Mouse (Mus musculus): ENCODE data around the gene R3hcc1l.

The R3hcc1l gene

GRCm38 (mm10) chr19:42518620-42519310, at the start of gene R3hcc1l:
Gene R3hcc1l (plus strand): TSS chr19:42518759.
- DNase-seq (ENCODE audit: low read depth, low spot score): peak; percentile 85

GRCm38 (mm10) chr19:42471571-42471970, 47.0 kb upstream of the R3hcc1l start:
- no peak for DNase-seq (ENCODE audit: low read depth, low spot score)

GRCm38 (mm10) chr19:42472831-42473230, 45.7 kb upstream of the R3hcc1l start:
- no peak for DNase-seq (ENCODE audit: low read depth, low spot score)

DNA sequence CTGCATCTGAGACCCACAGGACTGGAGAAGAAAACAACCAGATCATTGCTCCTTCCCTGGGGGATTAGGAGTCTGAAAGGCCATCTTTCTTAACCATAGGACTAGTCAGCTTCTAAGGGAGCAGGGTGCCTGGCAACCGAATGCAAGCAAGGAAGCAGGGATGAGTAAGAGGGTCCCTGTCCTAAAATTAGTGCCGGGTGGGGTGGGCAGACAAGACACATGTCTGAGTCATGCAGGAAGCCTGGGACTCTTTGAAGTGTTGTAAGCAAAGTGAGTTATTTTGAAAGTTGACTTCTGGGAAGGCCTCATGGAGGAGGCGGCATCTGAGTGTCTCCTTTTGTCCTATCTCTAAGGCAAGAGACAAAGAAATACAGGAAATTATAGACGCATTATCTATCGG, 40.8 kb upstream of the R3hcc1l start:
- peak; percentile 46 for DNase-seq (ENCODE audit: low read depth, low spot score)

GRCm38 (mm10) chr19:42478303-42478702, 40.3 kb upstream of the R3hcc1l start:
- no peak for DNase-seq (ENCODE audit: low read depth, low spot score)

DNA sequence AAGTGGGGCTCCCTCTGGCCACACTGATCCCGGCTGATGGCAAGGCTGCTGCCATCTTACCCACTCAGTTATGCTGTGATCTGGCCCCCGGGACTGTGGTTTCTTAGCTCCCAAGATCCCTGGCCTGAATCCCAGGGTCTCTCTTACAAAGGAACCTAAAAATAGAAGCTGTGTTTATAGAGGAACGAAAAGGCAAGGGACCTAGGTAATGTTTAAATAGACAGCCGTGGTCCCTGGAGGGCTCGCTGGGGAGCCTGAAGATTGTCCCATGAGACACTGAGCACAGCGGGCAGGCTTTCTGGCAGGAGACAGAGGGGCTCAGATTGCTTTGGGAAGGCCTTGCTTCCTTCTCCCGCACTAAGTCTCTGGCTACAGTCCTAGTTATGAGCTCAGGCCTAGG, 33.1 kb upstream of the R3hcc1l start:
- DNase-seq (ENCODE audit: low read depth, low spot score): no peak

- no peak for DNase-seq (ENCODE audit: low read depth, low spot score)
These were observed 31.3 kb upstream of the R3hcc1l start for GRCm38 (mm10) chr19:42487261-42487660.

GRCm38 (mm10) chr19:42493257-42493917, 25.2 kb upstream of the R3hcc1l start:
- DNase-seq (ENCODE audit: low read depth, low spot score): peak; percentile 50

- DNase-seq (ENCODE audit: low read depth, low spot score): no peak
These were observed 14.4 kb upstream of the R3hcc1l start for GRCm38 (mm10) chr19:42504156-42504555.

- DNase-seq (ENCODE audit: low read depth, low spot score): no peak
These were observed 8.9 kb upstream of the R3hcc1l start for GRCm38 (mm10) chr19:42509625-42510024.

GRCm38 (mm10) chr19:42510276-42511171, 8.0 kb upstream of the R3hcc1l start:
- DNase-seq (ENCODE audit: low read depth, low spot score): no peak

DNA sequence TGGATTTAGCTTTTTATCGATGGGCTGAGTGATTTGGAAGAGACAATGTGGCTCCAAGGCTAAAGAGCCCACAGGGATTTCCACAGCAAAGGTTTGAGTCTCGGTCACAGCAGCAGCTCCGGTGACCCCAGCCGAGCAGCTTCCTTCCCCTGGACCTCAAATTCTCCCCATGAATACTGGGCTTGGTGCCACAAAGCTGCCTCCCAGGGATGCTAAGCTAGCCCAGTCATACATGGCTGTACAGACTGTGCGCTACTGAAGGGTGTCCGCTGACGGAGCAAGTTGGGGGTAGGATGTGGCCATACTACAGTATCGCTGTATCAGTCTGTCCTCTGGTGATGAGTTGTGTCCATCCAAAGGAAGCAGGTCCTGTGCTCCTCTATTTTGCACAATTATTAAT, 2.9 kb upstream of the R3hcc1l start:
- DNase-seq (ENCODE audit: low read depth, low spot score): no peak

- DNase-seq (ENCODE audit: low read depth, low spot score): no peak
These were observed 2.4 kb upstream of the R3hcc1l start for GRCm38 (mm10) chr19:42516121-42516520.

GRCm38 (mm10) chr19:42517957-42518619, 471 bp upstream of the R3hcc1l start:
- DNase-seq (ENCODE audit: low read depth, low spot score): no peak

GRCm38 (mm10) chr19:42519760-42520159, 1.2 kb downstream of the R3hcc1l start:
- DNase-seq (ENCODE audit: low read depth, low spot score): no peak

GRCm38 (mm10) chr19:42524703-42525102, 6.1 kb downstream of the R3hcc1l start:
- no peak for DNase-seq (ENCODE audit: low read depth, low spot score)

DNA sequence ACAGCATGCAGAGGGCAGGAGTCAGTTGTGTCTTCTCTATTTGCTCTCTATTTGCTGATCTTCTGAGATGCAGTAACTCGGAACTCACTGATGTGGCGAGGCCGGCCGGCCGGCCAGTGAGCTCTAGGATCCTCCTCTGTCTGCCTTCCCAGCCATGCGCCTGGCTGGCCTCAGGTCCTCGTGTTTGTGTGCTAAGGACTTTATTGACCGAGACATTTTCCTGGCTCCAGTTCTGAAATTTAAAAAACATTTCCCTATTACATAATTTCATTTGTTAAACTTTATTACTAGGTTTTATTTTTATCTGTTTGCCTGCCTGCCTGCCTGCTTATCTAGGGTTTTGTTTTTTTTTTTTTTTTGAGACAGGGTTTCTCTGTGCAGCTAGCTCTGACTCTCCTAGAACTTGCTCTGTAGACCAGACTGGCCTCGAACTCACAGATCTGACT, 11.5 kb downstream of the R3hcc1l start:
- no peak for DNase-seq (ENCODE audit: low read depth, low spot score)

- no peak for DNase-seq (ENCODE audit: low read depth, low spot score)
These were observed 15.9 kb downstream of the R3hcc1l start for GRCm38 (mm10) chr19:42534427-42534826.

DNA sequence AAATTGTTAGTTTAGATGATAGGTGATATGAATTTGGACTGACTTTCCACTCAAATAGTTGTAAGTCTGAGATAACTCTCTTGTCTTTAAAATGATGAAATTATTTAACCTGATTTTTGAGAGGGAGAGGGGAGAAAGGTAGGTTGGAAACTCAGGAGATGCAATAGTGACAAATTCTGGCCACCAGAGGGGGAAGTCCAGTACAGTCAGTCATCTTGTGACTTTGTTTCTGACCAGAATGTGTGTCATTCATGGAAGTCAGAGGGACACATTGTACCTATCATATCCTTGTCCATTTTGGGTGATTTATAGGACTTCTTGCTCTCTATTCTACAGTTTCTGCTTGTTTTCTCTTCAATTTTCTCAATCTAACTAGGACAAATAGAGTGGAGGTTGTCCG, 19.0 kb downstream of the R3hcc1l start:
- no peak for DNase-seq (ENCODE audit: low read depth, low spot score)

GRCm38 (mm10) chr19:42538911-42539310, 20.4 kb downstream of the R3hcc1l start:
- no peak for DNase-seq (ENCODE audit: low read depth, low spot score)

GRCm38 (mm10) chr19:42539414-42540189, 21.0 kb downstream of the R3hcc1l start:
- DNase-seq (ENCODE audit: low read depth, low spot score): peak; percentile 16
